Mouse (Mus musculus) brain, embryonic 14.5 days (tissue): Measurements from ENCODE around the gene Lsm10.

Source experiments
- CTCF ChIP-seq: fragments of 200-500 bp; IDR thresholded peaks from 2 replicates; pipeline ENCODE4 v1.5.1; 2012; ENCODE audit warnings: inconsistent platforms, mild to moderate bottlenecking, moderate library complexity, borderline replicate concordance; ENCODE audit not compliant: insufficient read depth, insufficient read length; ENCODE audit errors: extremely low read depth
- POLR2A ChIP-seq: fragments of 200-500 bp; IDR thresholded peaks from 2 replicates; pipeline ENCODE4 v1.6.1; 2012; ENCODE audit warnings: mild to moderate bottlenecking, inconsistent platforms, borderline replicate concordance; ENCODE audit not compliant: poor library complexity, insufficient read depth, insufficient read length, severe bottlenecking; ENCODE audit errors: extremely low read depth

GRCm38 (mm10) chr4:126111153-126111549 is 14.7 kb downstream of the Lsm10 start:
- TF ChIP-seq POLR2A (no peak), CTCF (no peak)
